In genomic region chr6:50885031-50885430, GRCm38 (mm10) we compare ENCODE assay signal across 16 mouse cellular contexts.
"Had no signal": no experiment of that assay in that cellular context is flagged by ENCODE, and none has a peak within 500 bp of the region (broad histone marks: within the 10 kb centered on the region; RNA-seq: fewer than 3 reads in every experiment).

No protein-coding gene starts in this region.

- H3K36me3 ChIP-seq: neural tube, embryonic 13.5 days; neural tube, embryonic 15.5 days; stomach, embryonic 15.5 days had no signal

- H3K4me3 ChIP-seq: neural tube, embryonic 13.5 days; neural tube, embryonic 15.5 days; stomach, embryonic 15.5 days had no signal

- DNase-seq: retina, postnatal 1 day; right cerebral cortex, adult 18-20 months; right cerebral cortex, postnatal 14 days; right cerebral cortex, postnatal 25 days; right cerebral cortex, postnatal 4 days; spleen, adult 18-20 months; thymus, adult 18-20 months; thymus, adult 2 months; thymus, postnatal 14 days; thymus, postnatal 25 days; thymus, postnatal 36 days; thymus, postnatal 4 days had no signal

- H3K27me3 ChIP-seq: neural tube, embryonic 13.5 days; neural tube, embryonic 15.5 days; stomach, embryonic 15.5 days had no signal

- H3K9me3 ChIP-seq: neural tube, embryonic 13.5 days; neural tube, embryonic 15.5 days; stomach, embryonic 15.5 days had no signal

- H3K4me1 ChIP-seq: stomach, embryonic 15.5 days had no signal

- H3K27ac ChIP-seq: neural tube, embryonic 13.5 days; neural tube, embryonic 15.5 days; stomach, embryonic 15.5 days; stomach, postnatal 0 days had no signal
